Mouse (Mus musculus) heart, adult 2 months (tissue): ENCODE measurements around the gene Sdr39u1. TPM values are rescaled to one million over a fixed set of nuclear protein-coding genes. Genes with fewer than 3 reads are reported as not detected.

Experiments
- DNase-seq, 2 experiments: peaks; one replicate each; pipeline ENCODE4 v3.0.0; 2021
- H3K27ac ChIP-seq: fragments of 200-600 bp; 2 replicates; pipeline ENCODE4 v1.8.1; 2022
- H3K27me3 ChIP-seq: fragments of 200-500 bp; 2 replicates; pipeline ENCODE4 v1.6.1; 2012; ENCODE audit warnings: mild to moderate bottlenecking, low read length, inconsistent platforms, mixed read lengths; ENCODE audit not compliant: control insufficient read depth, insufficient read depth
- H3K36me3 ChIP-seq: fragments of 200-500 bp; 2 replicates; pipeline ENCODE4 v1.6.1; 2012; ENCODE audit warnings: low read length, inconsistent platforms; ENCODE audit not compliant: control insufficient read depth, insufficient read depth
- H3K4me1 ChIP-seq: fragments of 200-500 bp; 2 replicates; pipeline ENCODE4 v1.6.1; 2011; ENCODE audit warnings: low read length; ENCODE audit not compliant: control insufficient read depth, insufficient read depth
- H3K4me3 ChIP-seq: fragments of 200-600 bp; 2 replicates; pipeline ENCODE4 v1.8.1; 2022
- H3K79me2 ChIP-seq: fragments of 200-500 bp; replicated peaks from 2 replicates; pipeline ENCODE4 v1.6.1; 2012; ENCODE audit warnings: mild to moderate bottlenecking, inconsistent platforms, low read length, moderate library complexity, mixed read lengths; ENCODE audit not compliant: control insufficient read depth, insufficient read depth
- H3K9ac ChIP-seq: fragments of 200-500 bp; 2 replicates; pipeline ENCODE4 v1.6.1; 2012; ENCODE audit warnings: low read depth, mild to moderate bottlenecking, control low read depth, inconsistent platforms, low read length, mixed read lengths
- CTCF ChIP-seq: fragments of 200-600 bp; IDR thresholded peaks from 2 replicates; pipeline ENCODE4 v1.8.1; 2022; ENCODE audit warnings: antibody characterized with exemption, mild to moderate bottlenecking, moderate library complexity
- EP300 ChIP-seq: fragments of 200-500 bp; IDR thresholded peaks from 2 replicates; pipeline ENCODE4 v1.6.1; 2011; ENCODE audit warnings: low read depth, low read length, control low read depth; ENCODE audit not compliant: insufficient read depth
- POLR2A ChIP-seq: fragments of 200-500 bp; IDR thresholded peaks from 2 replicates; pipeline ENCODE4 v1.6.1; 2011; ENCODE audit warnings: mild to moderate bottlenecking, low read depth, low read length, control low read depth; ENCODE audit not compliant: insufficient read depth
- WGBS: fragments of 180-500 bp; shearing (Covaris S2); methylation state at CpG from one replicate; pipeline ENCODE4 v1.1.7; 2018; 5-methylcytosine and 5-hydroxymethylcytosine counted together
- intact Hi-C: fragments of 180-260 bp; cut with DNase I; formaldehyde crosslinking; loops from one replicate; pipeline ENCODE4 v1.15.1; 2025
- polyA plus RNA-seq: library from polyadenylated mRNA; depleted of rRNA; stranded (reverse); fragments of >200 nt; gene quantifications from 2 replicates; pipeline ENCODE4 v1.2.3, GENCODE M21; 2012
- total RNA-seq, 2 experiments: library from RNA; stranded (reverse); gene quantifications; 2 replicates each; pipeline ENCODE4 v1.2.3; 2021

The Sdr39u1 gene
- total and polyA plus RNA-seq, 3 experiments = 112 to 142 (median 127) TPM

- TF ChIP-seq POLR2A (no peak), CTCF (no peak), EP300 (peak; percentile 63; the same call in 1 of the 2 replicates)
- Histone ChIP-seq H3K4me3 (no peak overlapping the region), H3K4me1 (no peaks in the 10 kb centered on the region; the same call in 1 of the 2 replicates), H3K27ac (no peak overlapping the region), H3K9ac (no peak overlapping the region), H3K36me3 (no peaks in the 10 kb centered on the region), H3K27me3 (no peaks in the 10 kb centered on the region), H3K79me2 (no peaks in the 10 kb centered on the region)
- intact Hi-C loops = no loop called here
- 13% methylated on average over 7 of the region's 7 CpGs for WGBS
- peak; percentile 33 to 42 for DNase-seq
Observed at GRCm38 (mm10) chr14:55933586-55933985, 33.5 kb upstream of the Sdr39u1 start.

- Histone ChIP-seq H3K79me2 (no peaks in the 10 kb centered on the region), H3K9ac (no peak overlapping the region), H3K4me3 (no peak overlapping the region), H3K36me3 (no peaks in the 10 kb centered on the region), H3K27me3 (no peaks in the 10 kb centered on the region), H3K4me1 (no peaks in the 10 kb centered on the region; the same call in 1 of the 2 replicates), H3K27ac (no peak overlapping the region)
- TF ChIP-seq EP300 (no peak), POLR2A (no peak)
- no peak for DNase-seq
- WGBS = 59% methylated on average over 12 of the region's 12 CpGs
- intact Hi-C loops = no loop called here
Observed at GRCm38 (mm10) chr14:55929263-55929997, 29.3 kb upstream of the Sdr39u1 start.

GRCm38 (mm10) chr14:55926847-55927246, 26.8 kb upstream of the Sdr39u1 start:
- 84% methylated on average over 4 of the region's 4 CpGs for WGBS
- no peak for TF ChIP-seq CTCF
- TF ChIP-seq POLR2A = no peak
- TF ChIP-seq EP300 = no peak
- H3K4me1 ChIP-seq = no peaks in the 10 kb centered on the region
- no peak overlapping the region for H3K27ac ChIP-seq
- DNase-seq = no peak
- H3K36me3 ChIP-seq = no peaks in the 10 kb centered on the region
- intact Hi-C loops = no loop called here
- H3K9ac ChIP-seq = no peak overlapping the region
- no peak overlapping the region for H3K4me3 ChIP-seq
- H3K79me2 ChIP-seq = no peaks in the 10 kb centered on the region
- H3K27me3 ChIP-seq = no peaks in the 10 kb centered on the region

- DNase-seq = no peak
Observed at GRCm38 (mm10) chr14:55922475-55923232, 22.6 kb upstream of the Sdr39u1 start.

GRCm38 (mm10) chr14:55918240-55919082, 18.4 kb upstream of the Sdr39u1 start:
- intact Hi-C loops = loop anchor here (1.0 to 5.0 kb wide), 3 partner anchors 44 to 136 kb away; partner anchors contain the start of gene Adcy4
- no peak for TF ChIP-seq POLR2A
- TF ChIP-seq EP300 = no peak
- peak; percentile 94 for TF ChIP-seq CTCF
- no peaks in the 10 kb centered on the region for H3K36me3 ChIP-seq
- H3K4me3 ChIP-seq = no peak overlapping the region
- 34% methylated on average over 14 of the region's 14 CpGs for WGBS
- peak; percentile 49 to 59 for DNase-seq
- no peaks in the 10 kb centered on the region for H3K4me1 ChIP-seq
- no peaks in the 10 kb centered on the region for H3K79me2 ChIP-seq
- H3K27me3 ChIP-seq = no peaks in the 10 kb centered on the region
- no peak overlapping the region for H3K9ac ChIP-seq
- H3K27ac ChIP-seq = no peak overlapping the region

More at GRCm38 (mm10) chr14:55922475-55923232, 22.6 kb upstream of the Sdr39u1 start:
- intact Hi-C loops = no loop called here
- H3K4me3 ChIP-seq = no peak overlapping the region
- H3K27me3 ChIP-seq = no peaks in the 10 kb centered on the region
- H3K4me1 ChIP-seq = no peaks in the 10 kb centered on the region
- no peaks in the 10 kb centered on the region for H3K79me2 ChIP-seq
- TF ChIP-seq EP300 (no peak), POLR2A (no peak), CTCF (no peak)
- no peak overlapping the region for H3K27ac ChIP-seq
- H3K9ac ChIP-seq = no peak overlapping the region
- H3K36me3 ChIP-seq = no peaks in the 10 kb centered on the region
- 28% methylated on average over 7 of the region's 7 CpGs for WGBS
